Mouse (Mus musculus) embryonic facial prominence, embryonic 11.5 days (tissue): ENCODE data around the gene Nap1l1. TPM values are rescaled to one million over a fixed set of nuclear protein-coding genes. Genes with fewer than 3 reads are reported as not detected.

Experiments
- polyA plus RNA-seq: library from polyadenylated mRNA; unstranded; fragments of >200 nt; fragmentation: Nextera tagmentation; extraction: Ambion mirVana; gene quantifications from 2 replicates; pipeline ENCODE4 v1.2.1, GENCODE M21; 2014

Nap1l1 gene
- polyA plus RNA-seq, 1 experiment from 2014 or later: 443 TPM

Other genes starting within 250 kb of the Nap1l1 start
- gene Bbs10, start 174.5 kb upstream of the Nap1l1 start, polyA plus RNA-seq: 8.8 and 9.6 TPM in 2 replicates
- 25.6 and 26.9 TPM in 2 replicates for gene Phlda1, start 33.1 kb downstream of the Nap1l1 start, polyA plus RNA-seq